Mouse (Mus musculus) right cerebral cortex, adult 18-20 months (tissue): ENCODE data around the gene Urb1.

ENCODE experiments used
- DNase-seq: peaks from one replicate; pipeline ENCODE4 v3.0.0; 2022; ENCODE audit warnings: mixed read lengths

Urb1 gene

DNA sequence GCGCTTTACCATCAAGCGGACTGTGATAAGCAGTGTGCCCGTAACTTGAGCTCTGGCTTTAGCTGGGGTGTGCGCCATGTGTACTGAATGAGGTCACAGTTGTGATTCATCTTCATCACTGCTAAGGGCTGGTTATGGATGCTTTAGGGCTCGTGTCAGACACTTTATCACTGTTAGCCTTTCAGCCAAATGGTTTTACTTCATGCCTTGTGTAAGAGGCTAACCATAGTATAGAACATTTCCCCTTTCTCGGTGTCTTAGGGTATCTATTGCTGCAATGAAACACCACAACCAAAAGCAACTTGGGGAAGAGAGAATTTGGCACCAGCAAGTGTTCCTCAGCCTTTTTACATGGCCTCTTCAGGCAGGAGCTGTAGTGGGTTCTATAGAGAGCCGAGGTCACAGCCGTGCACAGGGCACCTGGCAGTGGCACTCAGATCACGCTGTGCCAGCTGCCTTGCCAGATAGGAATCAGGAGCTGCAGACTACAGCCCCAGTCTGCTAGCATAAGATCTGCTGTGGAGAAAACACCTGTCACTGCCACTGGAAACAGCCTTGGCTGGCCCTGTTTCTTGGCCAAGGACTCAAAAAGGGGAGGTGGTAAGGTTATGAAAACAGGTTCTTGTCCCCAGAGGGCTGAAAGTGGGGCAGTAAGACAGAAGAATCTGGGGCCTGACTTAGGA is 44.9 kb downstream of the Urb1 start:
- DNase-seq, result no peak

DNA sequence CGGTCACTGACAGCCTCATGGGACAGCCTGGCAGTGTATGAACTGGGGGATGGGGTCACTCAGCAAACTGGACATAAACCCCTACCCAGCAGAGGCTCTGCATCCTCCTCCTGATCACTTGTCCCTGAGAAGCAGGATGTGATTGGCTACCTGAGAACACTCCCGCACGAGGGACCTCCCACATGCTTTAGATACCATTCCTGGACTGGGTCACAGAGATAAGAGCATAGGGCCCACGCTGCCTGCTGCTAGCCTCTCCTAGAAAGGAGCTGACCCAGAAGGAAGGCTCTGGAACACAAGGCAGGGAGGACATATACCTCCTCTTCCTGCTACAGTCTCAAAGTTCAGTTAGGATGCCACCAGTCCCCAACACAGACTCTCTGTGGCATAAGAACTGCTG is 49.7 kb downstream of the Urb1 start:
- DNase-seq, result no peak

DNA sequence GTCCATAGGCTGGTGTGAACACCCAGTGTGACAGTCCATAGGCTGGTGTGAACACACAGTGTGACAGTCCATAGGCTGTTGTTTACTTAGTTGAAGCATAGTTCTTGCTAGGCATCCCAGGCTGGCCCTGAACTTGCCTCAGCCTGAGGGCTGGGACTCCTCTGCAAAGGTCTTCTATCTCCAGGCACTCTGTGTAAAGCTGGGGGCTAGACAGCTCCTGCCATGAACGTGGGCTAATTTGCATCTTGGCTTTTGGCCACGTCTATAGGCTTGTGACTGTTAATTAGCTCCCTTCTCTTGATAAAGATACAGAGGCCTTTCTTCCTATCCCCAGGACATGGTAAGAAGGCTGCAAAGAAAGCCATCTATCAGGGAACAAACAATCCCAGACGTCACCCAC is 50.9 kb downstream of the Urb1 start:
- no peak for DNase-seq

DNA sequence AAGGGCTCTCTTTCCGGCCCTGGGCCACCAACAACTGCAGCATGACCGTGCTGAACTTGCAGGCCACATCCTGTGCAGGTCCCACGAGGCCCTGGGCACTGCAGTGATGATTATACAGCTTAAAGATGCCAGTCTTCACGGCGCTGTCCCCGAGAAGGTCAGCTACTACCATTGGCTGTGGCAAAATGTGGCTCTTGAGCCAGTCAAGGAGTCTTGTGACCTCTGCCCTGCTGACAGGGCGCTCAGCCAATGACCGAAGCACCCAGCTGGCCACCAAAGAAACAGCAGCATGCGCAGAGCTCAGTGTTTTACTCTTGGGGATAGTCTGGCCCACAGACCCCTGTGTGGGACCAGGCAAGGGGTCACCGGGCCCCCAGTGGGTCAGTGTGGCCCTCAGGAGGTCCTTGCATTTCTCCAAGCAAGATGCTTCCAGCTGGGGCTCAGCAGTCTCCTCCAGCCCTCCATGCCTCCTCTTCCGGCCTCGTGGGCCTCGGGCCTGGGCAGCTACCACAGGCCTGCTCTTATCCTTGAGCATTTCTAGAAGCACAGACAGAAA is 56.7 kb downstream of the Urb1 start:
- DNase-seq, result no peak

DNA sequence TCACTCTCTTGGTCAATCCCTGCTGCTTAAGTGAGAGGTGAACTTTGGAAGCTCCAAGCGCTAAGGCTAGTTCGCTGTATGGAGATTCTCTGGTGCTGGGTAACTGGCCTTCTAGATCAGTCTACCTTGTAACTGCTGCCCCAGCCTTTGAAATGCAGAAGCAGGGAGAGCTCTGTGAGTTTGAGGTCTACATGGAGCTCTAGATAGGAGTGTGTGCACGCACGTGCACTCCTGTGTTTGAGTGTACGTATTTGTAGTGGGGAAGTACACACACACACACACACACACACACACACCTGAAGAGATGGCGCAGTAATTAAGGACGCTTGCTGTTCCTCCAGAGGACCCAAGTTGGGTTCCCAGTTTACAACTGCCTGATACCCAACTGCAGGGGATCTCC is 62.0 kb downstream of the Urb1 start:
- no peak for DNase-seq

DNA sequence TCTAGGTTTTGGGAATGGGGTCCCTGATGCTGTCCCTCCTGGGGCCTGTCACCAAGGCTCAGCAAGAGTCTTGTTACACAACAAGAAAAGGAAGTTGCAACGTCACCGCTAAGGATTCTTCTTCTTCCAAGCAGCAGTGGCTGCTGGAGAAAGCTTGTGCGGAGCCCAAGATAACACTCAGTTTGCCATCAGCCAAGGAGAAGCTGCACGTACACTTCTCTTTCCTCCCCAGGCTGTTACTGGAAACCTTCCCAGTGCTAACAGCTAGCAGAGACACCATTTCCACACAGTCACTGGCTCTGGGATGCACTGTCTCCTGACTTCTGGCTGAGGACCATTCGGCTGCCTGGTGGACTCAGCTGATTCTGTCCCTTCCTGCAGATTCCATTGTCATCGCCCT is 63.1 kb downstream of the Urb1 start:
- DNase-seq, result peak; percentile 51

DNA sequence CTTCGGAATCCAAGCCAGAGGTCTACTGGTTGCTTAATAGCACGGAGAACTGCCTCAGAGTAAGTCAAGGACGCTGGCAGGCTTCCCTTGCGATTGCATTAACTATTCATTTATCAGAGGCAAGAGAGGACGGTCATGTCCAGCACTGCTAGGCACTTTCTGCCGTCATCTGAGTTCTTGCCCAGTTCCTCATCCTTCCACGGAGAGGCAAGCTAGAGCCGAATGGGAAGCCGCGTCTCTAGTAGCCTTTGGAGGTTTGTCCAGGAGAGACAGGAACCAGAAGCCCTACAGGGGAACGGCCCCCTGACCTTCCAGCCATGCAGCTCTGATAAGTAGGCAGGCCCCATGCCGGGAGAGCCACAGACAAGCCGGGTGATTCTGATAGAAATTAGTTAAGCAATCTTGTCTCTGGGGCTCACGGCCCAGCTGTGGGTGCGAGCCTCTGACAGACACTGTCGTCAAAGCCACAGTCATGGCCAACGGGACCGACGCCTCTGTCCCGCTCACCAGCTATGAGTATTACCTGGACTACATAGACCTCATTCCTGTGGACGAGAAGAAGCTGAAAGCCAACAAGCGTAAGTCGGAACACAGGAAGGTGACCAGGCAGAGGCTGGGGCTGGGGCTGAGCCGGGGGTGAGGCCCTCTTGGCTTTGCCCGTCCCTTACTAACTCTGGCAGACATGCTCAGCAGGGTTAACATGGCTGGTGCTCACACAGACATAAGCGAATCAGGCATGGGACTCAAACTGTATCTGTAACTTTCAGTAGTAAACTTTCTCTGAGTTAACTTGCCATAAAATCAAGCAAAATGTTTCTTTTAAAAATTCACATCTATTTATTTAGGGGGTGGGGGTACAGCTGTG is 71.9 kb downstream of the Urb1 start, which contains the start of gene Mrap:
TSS of gene Mrap (plus strand) at position 116 of the 865 bp plus-strand sequence.
- no peak for DNase-seq

DNA sequence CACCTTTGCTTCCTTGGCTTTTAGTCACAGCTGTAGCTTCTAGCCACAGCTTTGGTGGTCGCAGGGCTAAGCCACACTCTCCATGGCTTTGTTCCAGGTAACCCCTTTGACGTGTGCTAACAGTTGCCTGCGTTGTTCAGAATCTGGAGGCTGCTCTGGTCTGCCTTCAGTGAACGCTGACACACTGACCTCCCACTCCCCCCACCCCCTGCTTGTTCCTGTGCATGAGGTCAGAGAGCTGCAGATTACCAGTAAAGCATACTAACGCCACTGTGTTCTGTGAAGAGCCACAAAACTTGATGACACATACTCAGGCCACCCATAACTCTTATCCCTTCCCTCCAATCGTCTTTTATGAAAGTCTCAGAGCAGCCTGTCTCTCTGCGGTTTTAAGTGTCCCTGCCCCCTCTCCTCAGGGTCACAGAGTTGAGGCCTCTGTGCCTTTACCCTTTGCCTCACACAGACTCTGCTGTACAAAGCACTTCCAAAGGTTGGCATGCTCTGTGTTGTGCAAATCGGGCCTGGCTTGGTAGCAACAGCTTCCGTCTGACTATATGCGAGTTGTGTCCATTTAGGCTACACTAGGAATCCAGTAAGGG is 73.4 kb downstream of the Urb1 start:
- DNase-seq, result no peak

DNA sequence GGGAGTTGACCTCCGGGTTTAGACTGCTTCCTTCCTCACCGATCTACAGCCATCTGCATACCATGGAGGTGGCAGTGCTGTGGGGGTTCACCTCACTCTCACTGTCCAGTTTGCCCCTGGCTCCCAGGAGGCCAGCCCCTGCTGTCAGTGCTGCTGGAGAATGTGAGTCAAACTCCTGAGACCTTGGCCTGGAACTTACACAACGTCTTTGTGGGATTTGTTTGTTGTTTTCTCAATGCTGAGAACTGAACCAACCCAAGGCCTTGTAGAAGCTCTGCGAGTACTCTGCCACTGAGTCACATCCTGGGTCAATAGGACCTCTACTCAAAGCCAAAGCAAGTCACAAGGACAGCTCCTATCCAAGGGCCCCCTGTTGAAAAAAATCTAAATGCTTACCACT is 74.6 kb downstream of the Urb1 start:
- DNase-seq, result no peak

DNA sequence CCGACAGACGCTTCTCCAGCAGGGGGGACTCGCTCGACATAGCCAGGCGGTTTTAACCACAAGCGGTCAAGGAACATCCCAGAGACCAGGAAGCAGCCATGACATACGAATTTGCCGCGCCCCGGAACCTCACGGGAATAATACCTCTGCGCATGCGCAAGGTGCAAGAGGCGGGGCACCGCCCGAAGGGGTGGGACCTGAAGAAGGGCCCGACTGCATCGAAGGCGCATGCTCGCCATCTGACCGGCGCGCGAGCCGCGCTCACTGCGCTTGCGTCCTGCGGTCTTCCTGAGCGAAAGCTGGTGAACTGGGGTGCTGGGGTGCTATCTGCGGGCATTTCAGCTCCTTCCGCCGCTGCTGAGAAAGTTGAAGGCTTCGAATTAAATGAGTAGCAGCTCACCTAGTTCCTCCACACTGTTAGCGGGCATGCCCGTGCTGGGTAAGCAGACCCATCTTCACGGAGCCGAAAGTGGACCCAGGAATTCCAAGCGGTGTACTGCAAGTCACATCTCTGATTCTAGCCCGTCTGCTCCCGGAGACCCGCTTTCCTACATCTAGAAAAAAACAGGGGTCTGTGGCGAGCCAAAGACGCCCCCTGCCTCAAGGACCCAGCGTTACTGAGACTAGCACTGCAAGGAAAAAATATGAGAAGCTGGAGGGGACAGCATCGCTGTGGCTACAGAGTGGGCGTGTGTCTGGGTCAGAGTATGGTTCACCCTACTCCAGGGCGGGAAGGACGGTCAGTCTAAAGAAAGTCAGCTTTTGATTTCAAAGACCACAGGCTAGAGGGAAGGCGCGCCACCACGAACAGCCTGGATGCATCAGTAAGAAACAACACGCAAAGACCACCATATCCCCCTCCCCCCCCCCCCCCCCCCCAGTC is 82.7 kb downstream of the Urb1 start, which contains the start of gene Mis18a:
TSS of gene Mis18a (minus strand) at position 172 of the 883 bp plus-strand sequence.
- DNase-seq, result peak; percentile 96

DNA sequence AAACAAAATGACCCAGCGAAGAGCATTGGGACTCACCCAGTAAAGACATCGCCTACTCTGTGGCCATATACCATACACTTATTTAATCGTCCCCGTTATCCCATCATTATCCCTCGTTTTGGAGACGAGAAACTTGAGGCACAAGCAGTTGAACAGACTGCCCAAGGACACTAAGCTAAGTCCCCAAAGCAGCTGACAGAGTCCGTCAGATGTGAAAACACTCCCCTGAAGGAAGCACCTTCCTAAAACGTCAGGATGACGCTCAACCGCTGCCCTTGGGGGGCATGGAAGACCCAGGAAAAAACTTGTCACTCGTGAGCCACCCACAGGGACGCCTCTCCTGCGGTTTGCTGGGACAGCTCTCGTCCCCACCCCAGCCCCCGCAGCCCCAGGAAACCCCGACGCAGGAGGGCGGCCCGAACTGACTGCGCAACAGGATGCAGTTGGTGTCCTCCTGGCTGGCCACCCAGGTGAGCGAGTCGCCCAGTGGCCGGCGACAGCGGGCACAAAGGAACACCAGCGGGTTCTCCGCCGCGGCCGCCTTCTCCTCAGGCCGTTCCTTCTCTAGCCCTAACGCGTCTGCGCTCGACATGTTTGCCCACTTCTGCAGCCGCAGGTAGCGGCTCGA is 83.5 kb downstream of the Urb1 start:
- no peak for DNase-seq

DNA sequence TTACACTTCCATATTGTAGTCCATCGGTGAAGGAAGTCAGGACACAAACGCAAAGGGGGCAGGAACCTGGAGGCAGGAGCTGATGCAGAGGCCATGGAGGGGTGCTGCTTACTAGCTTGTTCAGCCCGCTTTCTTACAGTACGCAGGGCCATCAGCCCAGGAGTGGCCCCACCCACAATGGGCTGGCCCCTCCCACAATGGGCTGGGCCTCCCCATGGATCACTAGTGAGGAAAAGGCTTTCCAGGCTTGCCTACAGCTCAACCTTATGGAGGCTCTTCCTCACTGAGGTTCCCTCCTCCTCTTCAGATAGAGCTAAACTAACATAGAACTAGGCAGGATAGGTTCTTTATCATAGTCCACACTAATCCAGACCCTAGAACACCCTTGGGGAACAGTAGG is 86.2 kb downstream of the Urb1 start:
- no peak for DNase-seq

DNA sequence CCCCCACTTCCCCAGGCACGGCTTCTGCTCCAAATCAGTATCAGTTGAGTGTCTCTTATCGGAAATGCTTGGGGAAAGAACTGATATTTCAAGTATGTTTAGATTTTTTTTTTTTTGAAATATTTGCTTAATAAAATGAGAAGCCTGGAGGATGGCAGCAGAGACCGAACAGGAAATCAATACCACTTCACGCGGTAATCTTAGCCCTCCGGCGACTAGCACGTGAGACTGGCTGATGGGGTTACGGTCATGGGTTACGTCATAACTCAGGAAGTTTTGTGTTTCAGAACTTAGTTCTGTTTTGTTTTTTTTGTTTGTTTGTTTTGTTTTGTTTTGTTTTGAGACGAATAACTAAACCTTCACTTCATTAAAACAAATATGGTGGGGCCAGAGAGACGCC is 99.9 kb downstream of the Urb1 start:
- no peak for DNase-seq

DNA sequence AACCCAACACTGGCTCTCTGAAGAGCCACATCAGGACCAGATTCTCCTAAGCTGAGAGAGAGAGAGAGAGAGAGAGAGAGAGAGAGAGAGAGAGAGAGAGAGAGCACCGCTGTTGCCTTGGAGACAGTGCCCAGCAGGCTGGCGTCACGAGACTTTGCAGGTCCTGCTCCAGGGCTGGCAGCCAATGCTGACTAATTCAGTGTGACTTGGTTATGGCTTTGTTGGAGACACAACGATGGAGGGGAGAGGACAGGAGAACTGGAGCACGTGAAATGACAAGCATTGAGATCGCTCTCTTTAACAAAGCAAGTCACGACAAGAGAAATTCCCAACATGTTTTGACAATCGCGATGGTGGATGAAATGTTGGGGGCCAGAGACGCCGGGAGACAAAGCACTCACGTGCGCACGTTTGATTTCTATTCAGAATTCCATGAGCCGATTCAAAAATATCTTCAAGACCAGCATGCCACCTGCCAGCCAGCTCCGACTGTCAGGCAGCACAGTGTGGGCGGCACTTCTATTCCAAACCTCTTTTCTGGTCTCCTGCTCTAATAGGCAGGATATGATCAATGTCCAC is 100.4 kb downstream of the Urb1 start:
- peak; percentile 87 for DNase-seq

DNA sequence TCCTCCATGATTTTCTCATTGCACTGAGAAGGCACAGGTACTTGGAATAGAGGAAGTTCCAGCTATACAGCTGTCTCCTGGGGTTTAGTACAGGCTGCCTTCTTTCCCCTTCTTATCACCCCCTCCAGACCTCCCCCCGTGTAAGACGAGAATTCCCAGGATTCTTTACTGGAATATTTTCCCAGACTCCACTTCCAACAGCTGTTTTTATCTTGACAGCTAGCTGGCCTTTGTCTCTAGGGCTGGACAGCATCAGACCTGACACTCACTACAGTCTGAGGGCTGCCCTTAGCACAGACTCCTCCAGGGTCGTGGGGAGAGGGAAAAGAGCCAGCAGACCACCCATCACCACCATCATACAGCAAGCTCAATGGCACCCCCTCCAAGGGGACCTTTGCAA is 103.9 kb downstream of the Urb1 start:
- DNase-seq, result no peak

DNA sequence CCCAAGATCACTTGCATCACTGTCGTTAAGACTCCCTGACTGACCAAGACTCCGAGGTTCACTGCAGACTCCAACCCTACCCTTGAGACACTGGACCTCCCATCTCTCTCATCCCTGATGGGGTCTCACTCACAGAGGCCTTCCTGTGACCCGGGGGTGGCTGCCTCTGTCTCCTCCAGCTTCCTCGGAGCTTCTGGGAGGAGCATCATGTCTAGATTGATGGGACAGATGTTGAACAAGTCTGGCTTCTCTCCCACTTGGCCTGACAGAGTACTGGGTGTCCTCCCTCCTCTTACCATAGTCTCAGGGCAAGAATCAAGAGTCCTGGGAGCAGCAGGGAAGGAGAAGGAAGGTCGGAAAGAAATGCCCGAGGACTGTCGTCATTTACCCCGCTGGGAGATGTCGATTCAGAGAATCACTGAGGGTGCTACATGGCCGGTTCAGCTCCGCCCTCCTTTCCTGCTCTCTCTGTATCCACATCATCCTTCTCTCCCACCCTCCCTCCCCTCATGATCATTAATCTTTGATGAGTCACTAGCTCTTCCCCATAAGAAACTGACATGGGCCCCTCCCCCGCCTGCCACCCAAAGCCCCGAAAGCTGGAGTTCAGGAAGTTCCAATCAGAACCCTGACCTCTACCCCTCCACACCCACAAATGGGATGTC is 105.9 kb downstream of the Urb1 start:
- no peak for DNase-seq

DNA sequence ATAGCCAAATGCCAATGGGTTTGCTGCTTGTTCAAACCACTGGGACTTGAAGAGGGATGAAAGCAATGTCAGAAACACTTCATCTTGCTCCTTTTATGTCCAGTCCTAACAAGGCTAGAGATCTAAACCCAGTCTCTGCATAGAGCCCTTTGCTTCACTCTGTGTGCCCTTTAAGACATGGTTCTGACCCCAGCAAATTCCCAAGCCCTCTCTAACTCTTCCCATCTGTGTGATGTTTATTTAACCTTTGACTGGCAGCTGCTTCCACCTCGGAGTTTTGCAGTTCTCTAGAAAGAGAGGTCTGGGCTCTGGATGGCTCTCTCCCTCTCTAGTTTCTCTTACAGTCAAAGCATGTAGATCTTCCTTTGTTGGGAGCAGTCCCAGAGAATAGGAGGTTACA is 106.6 kb downstream of the Urb1 start:
- no peak for DNase-seq

DNA sequence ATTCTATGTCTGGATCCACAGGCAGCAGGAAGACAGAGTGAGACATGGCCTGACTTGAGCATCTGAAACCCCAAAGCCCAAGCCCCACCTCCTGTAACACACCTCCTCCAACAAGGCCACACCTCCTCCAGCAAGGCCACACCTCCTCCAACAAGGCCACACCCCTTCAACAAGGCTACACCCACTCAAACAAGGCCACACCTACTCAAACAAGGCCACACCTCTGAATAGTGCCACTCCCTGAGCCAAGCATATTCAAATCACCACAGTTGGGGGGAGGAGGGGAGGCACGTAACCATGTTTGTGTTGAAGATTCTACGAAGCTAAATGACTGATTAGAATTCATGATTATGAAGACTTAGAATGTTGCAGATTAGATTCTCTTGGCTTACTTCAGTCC is 108.7 kb downstream of the Urb1 start:
- DNase-seq, result no peak
